Mouse (Mus musculus): ENCODE measurements at regions not wholly inside any gene's neighbourhood (a gene's known extent, or its start where the extent isn't known, plus 50 kb on each side); places are given as distances from the start of the nearest gene placed in this dataset.

DNA sequence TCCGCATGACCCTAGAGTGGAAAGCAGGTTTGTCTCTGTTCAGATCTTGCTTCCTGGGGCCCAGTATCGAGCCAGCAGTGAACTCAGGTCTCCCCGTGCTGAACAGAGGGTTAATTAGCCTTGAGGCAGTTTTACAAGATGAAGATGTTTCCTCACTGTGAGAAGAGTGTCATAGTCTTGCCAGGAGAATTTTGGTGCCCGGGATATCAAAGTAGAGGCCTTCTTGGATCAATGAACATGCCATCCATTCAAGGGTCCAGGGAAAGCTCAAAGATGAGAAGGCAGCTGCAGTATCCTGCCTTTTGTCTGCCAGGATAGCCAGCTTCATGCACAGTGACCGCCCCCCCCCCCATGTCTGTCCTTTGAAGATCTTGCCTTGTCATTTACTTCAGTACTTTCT is 114.2 kb upstream of the Mylip start:
- no peak for DNase-seq (ENCODE audit: low spot score)

DNA sequence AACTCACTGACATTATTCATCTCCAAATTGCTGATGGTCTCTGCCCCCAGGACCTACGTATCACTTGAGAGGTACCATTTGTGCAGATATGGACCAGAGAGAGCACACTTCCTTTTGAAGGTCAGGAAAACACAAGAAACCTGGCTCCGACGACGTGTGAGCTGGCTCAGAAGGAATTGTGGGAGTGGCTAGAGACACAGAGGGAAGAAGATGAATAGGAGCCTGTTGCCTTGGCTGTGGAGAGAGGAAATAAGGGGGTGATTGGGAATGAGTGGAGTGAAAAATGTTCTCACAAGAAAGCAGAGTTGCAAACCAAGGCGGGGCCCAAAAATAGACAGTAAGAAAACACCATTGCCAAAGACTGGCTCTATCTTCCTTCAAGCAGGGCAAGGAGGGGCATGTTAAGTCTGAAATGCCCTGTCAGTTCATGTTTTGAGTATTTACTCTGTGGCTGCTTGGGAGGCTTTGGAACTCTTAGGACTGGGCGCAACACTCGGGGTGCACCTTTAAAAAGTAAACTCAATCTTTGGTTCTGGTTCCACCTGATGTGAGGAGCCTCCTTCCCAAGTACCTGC is 111.6 kb upstream of the Mylip start:
- DNase-seq (ENCODE audit: low spot score): no peak

DNA sequence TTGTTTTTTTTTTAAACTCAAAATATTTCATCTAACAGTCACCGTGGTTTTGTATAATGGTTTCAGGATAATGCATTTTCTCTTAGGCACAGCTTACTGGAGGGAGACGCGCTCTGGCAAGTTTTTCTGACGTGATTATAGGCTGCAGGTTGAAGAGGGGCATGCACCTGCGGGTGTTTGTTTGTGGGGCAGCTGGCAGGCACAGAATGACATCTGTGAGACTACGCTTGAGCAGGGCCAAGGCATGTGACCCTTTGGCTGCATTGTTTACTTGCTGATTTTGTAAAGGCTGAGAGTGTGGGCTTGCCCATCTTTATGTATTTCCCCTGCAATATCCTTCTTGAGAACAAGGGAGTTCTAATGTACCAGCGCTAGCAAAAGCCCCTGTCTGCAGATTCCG is 108.4 kb upstream of the Mylip start:
- no peak for DNase-seq (ENCODE audit: low spot score)

DNA sequence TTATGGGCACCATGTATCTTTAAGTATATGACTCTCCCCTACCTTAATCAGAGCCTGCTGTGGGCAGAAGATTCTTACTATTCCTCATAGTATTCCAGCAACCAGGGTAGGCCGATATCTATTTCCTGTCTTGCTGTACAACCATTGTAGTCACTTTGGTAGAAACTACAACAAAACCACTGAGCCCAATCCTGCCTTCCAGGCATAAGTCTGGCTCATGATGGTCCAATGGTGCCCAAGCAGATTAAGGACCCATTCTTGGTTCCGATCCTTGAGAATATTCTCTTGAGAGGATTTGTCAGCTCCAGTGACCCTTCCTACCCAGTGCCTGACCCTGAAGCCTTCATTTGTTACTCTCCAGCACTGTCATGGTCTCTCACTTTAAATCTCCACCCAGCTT is 102.9 kb upstream of the Mylip start:
- no peak for DNase-seq (ENCODE audit: low spot score)

DNA sequence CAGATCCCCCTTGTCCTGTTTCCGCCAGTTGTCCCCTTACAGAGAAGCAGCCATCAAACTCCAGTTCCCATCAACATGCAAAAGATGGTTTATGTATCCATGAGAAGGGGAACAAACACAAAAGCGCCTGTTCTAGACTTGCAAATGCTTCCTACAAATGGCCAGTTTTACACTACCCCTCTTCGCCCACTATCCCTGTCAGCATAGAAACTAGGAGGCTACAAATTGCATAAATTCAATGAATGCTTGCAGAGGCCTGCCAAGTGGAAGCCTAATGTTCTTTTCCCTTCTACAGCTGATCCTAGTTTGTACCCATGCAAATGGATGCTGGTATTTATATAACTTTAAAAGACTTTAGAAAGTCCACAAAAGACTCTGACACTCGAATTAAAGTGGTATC is 102.3 kb upstream of the Mylip start:
- no peak for DNase-seq (ENCODE audit: low spot score)

DNA sequence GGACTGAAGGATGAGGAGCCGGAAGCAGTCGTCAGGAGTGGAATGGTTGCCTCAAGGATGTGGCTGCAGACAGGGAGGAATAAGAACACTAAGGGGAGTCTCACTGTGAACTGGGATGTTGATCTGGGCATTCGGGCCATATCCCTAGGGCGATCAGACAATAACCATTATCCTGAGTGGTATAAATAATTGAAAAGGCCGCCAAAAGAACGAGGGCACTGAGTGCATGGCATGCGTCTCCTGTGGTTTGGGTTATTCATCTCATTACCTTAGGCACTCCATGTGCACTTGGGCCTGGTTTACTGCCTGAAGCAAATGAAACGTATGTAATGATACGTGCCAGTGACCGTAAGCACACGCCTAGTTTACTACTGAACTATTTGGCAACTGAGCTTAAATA is 99.6 kb upstream of the Mylip start:
- DNase-seq (ENCODE audit: low spot score): no peak

DNA sequence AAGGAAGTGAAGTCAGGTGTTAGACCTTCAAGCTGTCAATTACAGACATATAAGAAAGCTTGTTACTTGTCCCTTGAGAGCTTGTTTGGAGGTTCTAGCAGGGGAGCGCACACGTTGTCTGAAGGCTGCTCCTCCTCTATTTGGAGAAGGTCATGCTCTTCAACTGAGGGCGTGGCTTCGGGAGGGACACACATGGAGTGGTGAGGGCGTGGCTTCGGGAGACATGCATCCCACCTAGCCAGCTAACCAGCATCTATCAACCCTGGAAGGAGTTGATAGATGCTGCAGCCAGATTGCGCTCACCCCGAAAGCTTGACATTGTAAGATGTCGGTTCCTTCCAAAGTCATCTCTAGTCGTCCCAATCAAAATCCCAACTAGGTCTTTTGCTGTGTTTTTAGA is 94.9 kb upstream of the Mylip start:
- DNase-seq (ENCODE audit: low spot score): no peak

DNA sequence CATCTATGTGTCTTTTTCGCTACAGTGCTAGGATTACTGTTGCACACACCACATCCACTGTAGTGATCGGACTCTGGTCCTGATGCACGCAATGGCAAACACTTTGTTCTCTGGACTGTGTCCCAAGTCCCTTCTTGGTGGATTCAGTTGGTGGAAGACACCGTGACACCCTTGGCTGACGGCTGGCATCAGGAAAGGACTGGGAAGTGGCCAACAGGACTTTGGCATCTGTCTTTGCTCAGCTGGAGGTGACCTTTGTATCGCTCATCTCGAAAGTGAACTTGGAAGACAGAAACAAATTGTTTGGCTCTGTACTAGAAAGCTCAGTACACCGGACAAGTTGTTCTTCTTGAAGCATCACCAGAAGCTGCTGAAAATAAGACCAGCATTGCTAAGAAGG is 88.9 kb upstream of the Mylip start:
- DNase-seq (ENCODE audit: low spot score): no peak

DNA sequence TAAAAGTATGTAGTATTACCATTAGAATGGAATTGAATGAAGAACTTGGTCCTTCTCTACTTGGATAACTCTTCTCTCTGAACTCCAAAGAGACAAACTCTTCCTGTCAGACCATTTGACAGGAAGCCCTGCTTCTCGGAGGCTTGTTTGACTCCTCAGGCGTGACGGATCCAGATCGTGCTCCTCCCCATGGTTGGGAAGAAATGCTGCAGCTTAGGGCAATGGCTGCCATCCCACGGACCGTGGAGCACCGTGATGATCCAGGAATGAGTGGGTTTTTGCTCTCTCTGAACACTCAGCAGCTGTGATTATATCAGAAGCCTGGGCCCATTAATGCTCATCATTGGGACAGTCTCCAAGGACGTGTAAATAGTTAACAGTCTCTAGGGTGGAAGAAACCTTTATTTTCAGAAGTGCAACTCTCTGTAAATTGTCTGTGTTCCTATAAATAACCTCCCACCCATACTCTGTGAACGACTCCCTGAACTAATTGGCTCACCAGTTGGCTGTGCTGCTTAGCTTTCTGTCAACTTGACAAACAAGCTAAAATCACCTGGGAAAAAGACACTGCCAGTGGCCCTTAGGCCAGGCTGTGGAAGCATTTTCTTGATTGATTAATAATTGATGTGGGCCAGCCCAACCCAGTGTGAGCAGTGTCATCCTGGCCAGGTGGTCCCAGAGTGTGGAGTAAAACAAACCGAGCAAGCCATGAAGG is 88.2 kb upstream of the Mylip start:
- no peak for DNase-seq (ENCODE audit: low spot score)

DNA sequence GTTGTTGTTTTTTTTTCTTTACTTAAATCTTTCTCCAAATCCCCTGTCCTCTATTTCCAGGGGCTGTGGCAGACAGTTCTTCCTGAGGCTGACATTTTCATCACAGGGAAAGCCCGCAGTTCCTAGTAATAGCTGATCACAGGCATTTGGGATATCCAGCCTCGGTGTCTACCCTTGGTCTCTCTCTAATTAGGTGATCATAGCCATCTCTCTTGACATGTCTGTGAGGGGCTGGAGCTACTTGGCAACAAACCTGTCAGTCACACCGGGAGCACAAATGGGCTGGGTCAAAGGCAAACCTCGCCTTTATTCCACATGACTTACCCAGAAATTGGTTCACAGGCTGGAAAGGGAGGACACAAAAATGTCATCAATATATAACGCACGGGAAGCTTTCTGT is 86.7 kb upstream of the Mylip start:
- DNase-seq (ENCODE audit: low spot score): no peak

DNA sequence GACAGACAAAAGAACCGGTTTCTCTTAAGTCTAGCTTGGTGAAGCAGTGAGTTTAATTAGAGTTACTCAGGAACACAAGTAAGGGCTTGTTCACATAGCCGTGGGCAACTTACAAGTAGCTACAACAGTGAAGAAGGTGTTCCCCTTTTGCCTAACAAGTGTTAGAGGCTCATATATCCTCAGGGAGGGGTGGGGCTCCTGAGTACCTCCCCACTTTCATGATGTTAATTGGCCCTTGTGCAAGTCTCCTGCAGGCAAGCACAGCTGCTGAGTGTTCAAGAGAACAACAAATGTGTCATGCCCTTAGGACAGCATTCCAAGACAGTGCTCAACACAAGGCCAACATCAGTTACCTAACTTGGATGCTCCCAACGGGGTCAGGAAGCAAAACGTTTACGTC is 83.4 kb upstream of the Mylip start:
- DNase-seq (ENCODE audit: low spot score): no peak

DNA sequence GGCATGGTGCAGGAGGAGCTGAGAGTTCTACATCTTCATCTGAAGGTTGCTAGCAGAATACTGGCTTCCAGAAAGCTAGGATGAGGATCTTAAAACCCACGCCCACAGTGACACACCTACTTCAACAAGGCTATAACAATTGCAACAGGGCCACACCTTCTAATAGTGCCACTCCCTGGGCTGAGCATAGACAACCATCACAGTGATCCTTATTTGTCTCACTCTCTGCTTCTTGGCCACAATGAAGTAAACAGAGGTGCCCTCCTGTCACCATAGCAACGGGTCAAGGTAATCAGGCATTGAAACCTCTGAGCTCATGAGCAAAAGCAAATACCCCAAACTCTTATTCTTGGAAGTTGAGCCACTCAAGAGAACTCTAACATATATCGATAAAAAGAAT is 82.3 kb upstream of the Mylip start:
- DNase-seq (ENCODE audit: low spot score): no peak

DNA sequence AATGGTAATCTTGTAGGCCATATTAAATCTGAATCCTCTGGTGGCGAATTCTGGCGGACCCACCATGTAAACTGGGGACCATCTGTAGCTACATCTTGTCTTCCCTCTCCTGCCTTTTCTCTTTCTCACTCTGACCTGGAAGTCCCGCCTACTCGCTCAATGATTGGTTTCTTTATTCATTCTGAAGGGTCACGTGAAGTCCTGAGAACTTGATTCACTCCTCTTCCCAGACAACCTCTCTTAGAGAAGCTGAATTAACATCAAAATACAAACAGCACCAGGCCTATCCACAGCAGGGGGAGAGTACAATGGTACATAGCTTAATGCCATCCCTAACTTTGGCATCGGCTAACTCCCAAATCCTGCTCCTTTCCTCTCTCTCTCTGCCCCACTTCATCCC is 69.9 kb upstream of the Mylip start:
- no peak for DNase-seq (ENCODE audit: low spot score)

DNA sequence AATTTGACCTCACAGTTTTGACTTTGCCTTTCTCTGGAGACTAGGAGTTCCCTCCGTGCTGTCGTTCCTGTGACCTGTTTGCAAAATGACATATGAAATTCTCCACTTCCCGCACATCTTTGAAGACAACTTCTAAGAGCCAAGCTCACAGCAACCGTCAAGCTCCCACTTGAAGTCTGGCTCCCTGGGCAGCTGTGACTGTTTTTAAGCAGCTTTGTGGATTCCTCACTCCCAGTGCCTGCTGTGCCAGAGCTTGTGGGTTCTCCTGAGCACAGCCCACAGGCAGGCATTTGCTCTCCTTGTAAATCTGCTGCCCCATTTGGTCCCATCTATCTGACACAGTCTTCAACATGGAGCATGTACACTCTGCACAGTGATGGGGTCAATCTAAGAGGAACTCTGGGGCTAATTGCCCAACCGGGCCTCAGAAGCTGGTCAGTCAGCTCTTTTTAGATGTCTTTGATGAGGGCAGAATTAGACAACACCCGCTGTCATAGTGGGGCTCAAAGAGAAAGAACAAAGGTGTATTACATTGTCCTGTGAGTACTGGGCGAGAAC is 63.7 kb upstream of the Mylip start:
- DNase-seq (ENCODE audit: low spot score): no peak

DNA sequence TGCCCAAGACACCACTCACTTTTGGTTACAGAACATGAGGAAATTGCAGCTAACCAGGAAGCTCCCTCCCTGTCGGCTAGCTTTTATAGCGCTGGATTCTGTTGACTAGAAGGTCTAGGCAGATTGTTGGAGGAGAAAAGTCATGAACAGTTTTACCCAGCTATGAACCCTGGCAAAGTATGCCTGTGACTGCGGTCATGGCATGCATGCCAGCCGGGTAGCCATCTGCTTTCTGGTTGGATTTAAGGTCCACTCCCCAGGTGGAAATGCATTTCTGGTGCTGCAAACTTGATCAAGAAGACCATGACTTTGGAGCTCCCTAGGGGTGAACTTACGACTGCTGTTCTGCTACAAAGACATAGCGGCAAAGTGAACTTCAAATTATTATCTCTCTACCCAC is 62.8 kb upstream of the Mylip start:
- no peak for DNase-seq (ENCODE audit: low spot score)

DNA sequence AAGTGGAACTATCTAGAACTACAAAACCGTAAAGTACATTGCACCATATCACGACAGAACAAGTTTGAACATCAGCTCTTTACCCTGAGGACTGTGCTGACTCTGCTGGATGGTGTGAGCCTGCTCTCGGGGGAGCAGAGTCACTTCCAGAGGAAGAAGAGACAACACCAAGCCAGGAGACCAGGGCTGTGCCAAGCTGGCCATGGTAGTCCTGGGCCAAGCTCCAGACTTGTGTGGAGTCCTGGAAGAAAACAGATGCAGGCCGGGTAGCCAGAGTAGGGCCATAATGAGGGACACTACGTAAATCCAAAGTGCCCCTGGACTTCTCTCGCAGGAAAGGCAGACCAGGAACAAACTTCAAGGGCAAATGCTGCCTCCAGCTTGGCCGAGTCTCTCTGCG is 59.0 kb upstream of the Mylip start:
- DNase-seq (ENCODE audit: low spot score): no peak

DNA sequence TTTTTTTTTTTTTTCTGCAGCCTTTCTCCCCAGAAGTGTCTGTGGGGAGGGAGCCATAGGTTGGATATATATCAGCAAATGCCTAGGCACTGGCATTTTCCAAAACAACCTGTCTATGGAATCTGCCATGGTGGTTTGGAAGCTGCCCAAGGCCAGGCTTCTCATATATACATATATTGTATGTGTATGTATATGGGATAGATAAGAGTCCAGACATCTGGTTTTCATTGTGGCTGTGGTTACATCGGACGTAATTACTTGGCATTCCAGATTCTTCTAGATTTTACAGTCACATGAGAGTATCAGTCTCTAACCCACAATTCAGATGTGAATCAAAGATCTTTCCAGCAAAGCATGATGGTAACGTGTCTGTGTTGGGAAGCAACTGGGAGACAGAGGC is 57.5 kb upstream of the Mylip start:
- DNase-seq (ENCODE audit: low spot score): no peak

DNA sequence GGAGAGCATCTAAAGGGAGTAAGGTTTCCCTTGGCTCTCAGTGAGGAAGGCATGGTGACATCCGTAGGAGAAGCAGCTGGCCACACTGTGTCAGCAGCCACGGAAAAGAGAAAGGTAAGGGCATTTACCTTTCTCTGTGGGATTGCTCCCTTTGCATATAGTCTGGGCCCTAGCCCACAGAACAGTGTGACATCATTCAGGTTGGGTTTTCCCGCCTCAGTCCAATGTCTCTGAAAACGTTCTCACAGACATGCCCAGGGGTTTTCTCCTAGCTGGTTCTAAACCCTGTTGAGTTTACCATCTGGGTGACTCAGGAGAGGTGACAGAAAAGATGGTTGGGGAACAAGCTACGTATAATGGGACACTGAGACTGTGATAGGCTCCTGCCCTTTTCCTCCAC is 55.9 kb upstream of the Mylip start:
- DNase-seq (ENCODE audit: low spot score): no peak
